Mouse (Mus musculus): ENCODE measurements at regions not wholly inside any gene's neighbourhood (a gene's known extent, or its start where the extent isn't known, plus 50 kb on each side); places are given as distances from the start of the nearest gene placed in this dataset.

- no peak for ATAC-seq (ENCODE audit: insufficient read depth)
- 49% methylated on average over 4 of the region's 4 CpGs for WGBS (ENCODE audit: insufficient replicate concordance)
- no peak for DNase-seq (ENCODE audit: low read depth in 3 of 3, low spot score in 3 of 3)
These were observed 51.3 kb downstream of the Gm21897 start for GRCm38 (mm10) chr16:15368383-15369163.

GRCm38 (mm10) chr16:15372844-15373243 lies 55.6 kb downstream of the Gm21897 start:
- Histone ChIP-seq H3K4me2 (ENCODE audit: low read depth) (no peak overlapping the region), H3K36me3 (replicated peaks; ENCODE audit: control insufficient read depth, insufficient read depth, low read depth) (no peaks in the 10 kb centered on the region), H3K27me3 (ENCODE audit: control insufficient read depth, insufficient read depth, low read length) (no peaks in the 10 kb centered on the region), H3K9me3 (ENCODE audit: control insufficient read depth, low read length) (no peaks in the 10 kb centered on the region), H3K4me3 (ENCODE audit: insufficient read depth in 1 of 2, low read depth in 2 of 2, low read length in 2 of 2) (no peak overlapping the region), H3K4me1 (replicated peaks; ENCODE audit: control insufficient read depth in 2 of 2, insufficient read depth in 2 of 2, low read length in 1 of 2) (no peaks in the 10 kb centered on the region), H3K9ac (replicated peaks) (no peak overlapping the region), H3K27ac (no peak overlapping the region)
- TF ChIP-seq CTCF (IDR thresholded peaks at IDR 0.05; ENCODE audit: low read depth) (no peak), EP300 (IDR thresholded peaks at IDR 0.05; ENCODE audit: low read depth) (no peak)
- DNase-seq (ENCODE audit: low read depth in 3 of 3, low spot score in 3 of 3) (no peak), ATAC-seq (ENCODE audit: insufficient read depth) (no peak)
- WGBS (ENCODE audit: insufficient replicate concordance), result 4% methylated on average over 1 of the region's 1 CpGs

More at GRCm38 (mm10) chr16:15368383-15369163, 51.3 kb downstream of the Gm21897 start:
- Histone ChIP-seq H3K36me3 (replicated peaks; ENCODE audit: control insufficient read depth, insufficient read depth, low read depth) (no peaks in the 10 kb centered on the region), H3K4me2 (ENCODE audit: low read depth) (no peak overlapping the region), H3K4me1 (replicated peaks; ENCODE audit: control insufficient read depth in 2 of 2, insufficient read depth in 2 of 2, low read length in 1 of 2) (no peaks in the 10 kb centered on the region), H3K9me3 (ENCODE audit: control insufficient read depth, low read length) (no peaks in the 10 kb centered on the region), H3K9ac (replicated peaks) (no peak overlapping the region), H3K27ac (no peak overlapping the region), H3K4me3 (ENCODE audit: insufficient read depth in 1 of 2, low read depth in 2 of 2, low read length in 2 of 2) (no peak overlapping the region), H3K27me3 (ENCODE audit: control insufficient read depth, insufficient read depth, low read length) (no peaks in the 10 kb centered on the region)
- TF ChIP-seq CTCF (IDR thresholded peaks at IDR 0.05; ENCODE audit: low read depth) (no peak), EP300 (IDR thresholded peaks at IDR 0.05; ENCODE audit: low read depth) (no peak)

- Histone ChIP-seq H3K27ac (no peak overlapping the region), H3K27me3 (ENCODE audit: control insufficient read depth, insufficient read depth, low read length) (no peaks in the 10 kb centered on the region), H3K9ac (replicated peaks) (no peak overlapping the region), H3K4me1 (replicated peaks; ENCODE audit: control insufficient read depth in 2 of 2, insufficient read depth in 2 of 2, low read length in 1 of 2) (no peaks in the 10 kb centered on the region), H3K4me2 (ENCODE audit: low read depth) (no peak overlapping the region), H3K36me3 (replicated peaks; ENCODE audit: control insufficient read depth, insufficient read depth, low read depth) (no peaks in the 10 kb centered on the region), H3K9me3 (ENCODE audit: control insufficient read depth, low read length) (no peaks in the 10 kb centered on the region), H3K4me3 (ENCODE audit: insufficient read depth in 1 of 2, low read depth in 2 of 2, low read length in 2 of 2) (no peak overlapping the region)
- no peak for TF ChIP-seq EP300 (IDR thresholded peaks at IDR 0.05; ENCODE audit: low read depth)
- TF ChIP-seq CTCF (IDR thresholded peaks at IDR 0.05; ENCODE audit: low read depth), result no peak
- no peak for ATAC-seq (ENCODE audit: insufficient read depth)
- 41% methylated on average over 1 of the region's 1 CpGs for WGBS (ENCODE audit: insufficient replicate concordance)
- DNase-seq (ENCODE audit: low read depth in 3 of 3, low spot score in 3 of 3), result no peak
These were observed 56.7 kb downstream of the Gm21897 start for GRCm38 (mm10) chr16:15373961-15374360.

- Histone ChIP-seq H3K4me2 (ENCODE audit: low read depth) (no peak overlapping the region), H3K4me3 (ENCODE audit: insufficient read depth in 1 of 2, low read depth in 2 of 2, low read length in 2 of 2) (no peak overlapping the region), H3K9ac (replicated peaks) (no peak overlapping the region), H3K27me3 (ENCODE audit: control insufficient read depth, insufficient read depth, low read length) (no peaks in the 10 kb centered on the region), H3K27ac (no peak overlapping the region), H3K9me3 (ENCODE audit: control insufficient read depth, low read length) (no peaks in the 10 kb centered on the region), H3K36me3 (replicated peaks; ENCODE audit: control insufficient read depth, insufficient read depth, low read depth) (no peaks in the 10 kb centered on the region), H3K4me1 (replicated peaks; ENCODE audit: control insufficient read depth in 2 of 2, insufficient read depth in 2 of 2, low read length in 1 of 2) (no peaks in the 10 kb centered on the region)
- TF ChIP-seq CTCF (IDR thresholded peaks at IDR 0.05; ENCODE audit: low read depth) (no peak), EP300 (IDR thresholded peaks at IDR 0.05; ENCODE audit: low read depth) (no peak)
- no peak for ATAC-seq (ENCODE audit: insufficient read depth)
- WGBS (ENCODE audit: insufficient replicate concordance), result 52% methylated on average over 3 of the region's 3 CpGs
- DNase-seq (ENCODE audit: low read depth in 3 of 3, low spot score in 3 of 3), result no peak
These were observed 68.4 kb downstream of the Gm21897 start for GRCm38 (mm10) chr16:15385557-15386240.

- WGBS (ENCODE audit: insufficient replicate concordance), result 57% methylated on average over 1 of the region's 1 CpGs
- Histone ChIP-seq H3K36me3 (replicated peaks; ENCODE audit: control insufficient read depth, insufficient read depth, low read depth) (no peaks in the 10 kb centered on the region), H3K27ac (no peak overlapping the region), H3K9ac (replicated peaks) (no peak overlapping the region), H3K4me2 (ENCODE audit: low read depth) (no peak overlapping the region), H3K27me3 (ENCODE audit: control insufficient read depth, insufficient read depth, low read length) (no peaks in the 10 kb centered on the region), H3K9me3 (ENCODE audit: control insufficient read depth, low read length) (no peaks in the 10 kb centered on the region), H3K4me3 (ENCODE audit: insufficient read depth in 1 of 2, low read depth in 2 of 2, low read length in 2 of 2) (no peak overlapping the region), H3K4me1 (replicated peaks; ENCODE audit: control insufficient read depth in 2 of 2, insufficient read depth in 2 of 2, low read length in 1 of 2) (no peaks in the 10 kb centered on the region)
- TF ChIP-seq CTCF (IDR thresholded peaks at IDR 0.05; ENCODE audit: low read depth) (no peak), EP300 (IDR thresholded peaks at IDR 0.05; ENCODE audit: low read depth) (no peak)
- ATAC-seq (ENCODE audit: insufficient read depth), result no peak
- DNase-seq (ENCODE audit: low read depth in 3 of 3, low spot score in 3 of 3), result no peak
These were observed 69.0 kb downstream of the Gm21897 start for GRCm38 (mm10) chr16:15386241-15386574.

Data from liver, embryonic 14.5 days (tissue).